Mouse (Mus musculus) 3T3-L1 (cell line): ENCODE results near the gene Apol7e.
A peak's percentile ranks its signal among the peaks of the same experiment; 100 is the strongest.
"Not testable (repeated sequence)": the region's sequence is repeated elsewhere in the genome, so short reads cannot be mapped to it uniquely, and the experiment has no call there.

ENCODE experiments used
- DNase-seq: peaks from one replicate; pipeline ENCODE4 v3.0.0-alpha.2; 2015; ENCODE audit warnings: low read depth, low spot score

The Apol7e gene

GRCm38 (mm10) chr15:77740511-77741297 lies 42.0 kb downstream of the Apol7e start:
- DNase-seq: no peak

DNA sequence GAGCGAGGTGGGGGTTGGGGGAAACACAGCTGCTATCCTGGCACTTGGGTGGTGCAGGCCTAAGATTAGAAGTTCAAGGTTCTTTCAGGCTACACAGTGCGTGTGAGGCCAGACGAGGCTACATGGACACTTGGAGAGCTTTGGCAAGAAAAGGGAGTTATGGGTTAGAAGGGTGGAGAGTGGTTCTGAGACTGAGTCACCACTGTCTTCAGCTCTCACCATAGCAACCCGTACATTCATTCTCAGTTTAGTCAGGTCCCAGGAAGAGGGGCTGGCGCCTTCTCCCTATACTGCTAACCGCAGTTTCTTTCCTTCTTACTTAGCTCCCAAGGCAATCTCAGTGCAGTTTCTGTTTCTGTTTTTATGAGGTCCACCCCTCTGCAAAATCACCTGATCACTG lies 42.9 kb downstream of the Apol7e start:
- DNase-seq: not testable (repeated sequence)

GRCm38 (mm10) chr15:77744632-77745031 lies 46.0 kb downstream of the Apol7e start:
- DNase-seq: no peak

GRCm38 (mm10) chr15:77745081-77745480 lies 46.4 kb downstream of the Apol7e start:
- no peak for DNase-seq

GRCm38 (mm10) chr15:77746326-77746725 lies 47.7 kb downstream of the Apol7e start:
- DNase-seq: no peak

DNA sequence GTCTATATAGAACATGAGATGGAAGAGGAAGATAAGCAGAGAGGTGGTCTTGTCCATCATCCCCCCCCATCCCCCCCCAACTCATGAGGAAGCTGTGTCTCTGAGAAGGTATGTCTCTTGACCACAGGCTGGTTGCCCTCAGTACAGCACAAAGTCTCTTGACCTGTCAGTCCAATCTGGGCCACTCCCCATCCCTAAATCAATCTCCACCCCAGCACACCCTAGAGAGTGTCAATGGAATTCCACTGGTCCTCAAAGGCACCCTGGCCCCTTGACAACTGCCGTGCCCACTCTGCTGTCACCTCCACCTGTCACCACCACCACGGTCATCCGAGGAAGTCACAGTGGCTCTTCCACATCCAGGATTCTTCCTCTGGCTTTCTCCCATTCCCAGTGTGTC lies 49.8 kb downstream of the Apol7e start:
- no peak for DNase-seq

DNA sequence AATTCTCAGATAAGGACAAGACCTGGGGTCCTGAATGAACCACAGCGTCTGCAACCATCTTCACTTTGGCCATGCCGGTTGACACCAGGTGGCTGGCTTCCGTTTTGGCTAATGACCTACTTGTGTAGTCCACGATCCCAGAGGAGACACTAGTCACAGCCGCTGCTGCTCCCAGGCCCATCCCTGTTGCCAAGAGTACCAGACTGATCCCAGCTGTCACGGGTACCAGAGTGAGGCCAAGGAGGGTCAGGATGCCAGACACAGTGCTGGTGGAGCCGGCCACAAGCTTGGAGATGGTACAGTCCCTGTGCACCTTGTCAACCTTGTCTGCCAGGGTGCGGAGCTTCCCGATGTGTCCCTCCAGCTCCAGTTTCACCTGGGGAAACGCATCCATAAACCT lies 51.1 kb downstream of the Apol7e start:
- no peak for DNase-seq

DNA sequence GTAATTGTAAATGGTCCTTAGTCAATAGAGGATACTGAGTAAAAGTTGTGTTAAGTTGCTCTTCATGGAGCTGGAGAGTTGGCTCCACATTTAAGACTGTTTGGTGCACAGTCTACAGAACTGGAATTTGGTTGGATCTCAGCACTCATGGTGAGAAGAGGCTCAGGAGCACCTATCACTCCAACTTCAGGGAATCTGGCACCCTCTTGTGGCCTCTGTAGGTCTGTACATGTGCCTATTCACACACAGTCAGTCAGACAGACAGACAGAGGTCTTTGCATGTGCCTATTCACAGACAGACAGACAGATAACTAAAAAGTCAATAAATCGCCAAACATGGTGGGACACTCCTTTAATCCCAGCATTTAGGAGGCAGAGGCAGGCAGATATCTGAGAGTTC lies 51.8 kb downstream of the Apol7e start:
- peak; percentile 81 for DNase-seq

DNA sequence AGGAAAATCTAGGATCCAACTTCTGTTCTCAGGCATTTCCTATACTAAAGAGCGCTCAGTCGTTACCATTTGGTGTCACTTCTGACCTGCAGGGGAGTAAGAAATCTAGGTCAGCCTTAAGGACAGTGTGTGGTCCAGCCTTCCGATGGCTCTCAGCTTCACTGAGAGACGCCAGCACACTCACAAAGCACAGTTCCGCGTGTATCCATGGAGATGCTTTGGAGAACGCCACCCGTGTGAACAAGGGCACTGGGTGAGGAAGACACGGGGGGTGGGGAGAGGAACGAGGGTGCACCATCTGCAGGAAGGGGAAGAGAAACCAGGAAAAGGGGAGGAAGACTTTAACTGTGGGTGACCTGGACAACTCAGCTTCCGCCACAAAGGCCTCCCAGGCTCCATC lies 53.8 kb downstream of the Apol7e start:
- no peak for DNase-seq

DNA sequence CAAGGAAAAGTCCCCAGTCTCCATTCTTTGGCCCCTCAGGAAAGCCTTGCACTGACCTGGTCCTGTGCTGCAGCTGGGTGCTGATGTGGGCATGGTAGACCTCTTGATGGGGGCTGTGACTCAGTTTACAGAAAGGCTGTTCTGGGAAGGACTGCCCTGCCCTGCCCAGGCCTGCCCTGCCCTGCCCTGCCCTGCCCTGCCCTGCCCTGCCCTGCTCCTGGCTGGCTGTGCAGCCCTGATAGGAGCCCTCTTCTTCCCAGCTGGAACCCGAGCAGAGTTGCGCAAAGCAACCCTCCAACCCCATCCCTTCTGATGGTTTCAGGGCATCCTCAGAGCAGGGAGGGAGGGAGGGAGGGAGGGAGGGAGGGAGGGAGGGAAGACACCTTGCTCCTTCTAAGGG lies 56.5 kb downstream of the Apol7e start:
- DNase-seq: no peak

DNA sequence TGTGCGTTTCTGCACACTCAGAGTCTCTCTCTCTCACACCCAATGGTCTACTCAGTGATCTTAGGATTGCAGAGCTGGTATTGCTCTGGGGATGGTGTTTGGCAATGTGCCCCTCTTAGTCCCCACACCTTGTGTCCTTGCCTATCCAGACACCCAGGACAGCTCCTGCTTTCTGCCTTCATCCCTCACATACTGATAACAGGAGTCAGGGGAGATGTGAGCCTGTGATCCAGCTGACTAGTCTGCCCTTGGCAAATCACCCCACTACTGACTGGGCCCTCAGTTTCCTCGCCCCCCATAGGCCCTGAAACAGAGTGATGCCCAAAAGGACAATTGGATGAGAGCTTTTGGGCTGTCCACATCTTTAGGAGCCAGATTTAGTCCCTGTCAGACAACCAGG lies 57.4 kb downstream of the Apol7e start:
- DNase-seq: no peak

GRCm38 (mm10) chr15:77756848-77757247 lies 58.2 kb downstream of the Apol7e start, which contains the start of gene Apol8:
TSS of gene Apol8 (minus strand) at chr15:77757003.
- DNase-seq: peak; percentile 71

GRCm38 (mm10) chr15:77757586-77758226 lies 59.0 kb downstream of the Apol7e start:
- DNase-seq: peak; percentile 34

DNA sequence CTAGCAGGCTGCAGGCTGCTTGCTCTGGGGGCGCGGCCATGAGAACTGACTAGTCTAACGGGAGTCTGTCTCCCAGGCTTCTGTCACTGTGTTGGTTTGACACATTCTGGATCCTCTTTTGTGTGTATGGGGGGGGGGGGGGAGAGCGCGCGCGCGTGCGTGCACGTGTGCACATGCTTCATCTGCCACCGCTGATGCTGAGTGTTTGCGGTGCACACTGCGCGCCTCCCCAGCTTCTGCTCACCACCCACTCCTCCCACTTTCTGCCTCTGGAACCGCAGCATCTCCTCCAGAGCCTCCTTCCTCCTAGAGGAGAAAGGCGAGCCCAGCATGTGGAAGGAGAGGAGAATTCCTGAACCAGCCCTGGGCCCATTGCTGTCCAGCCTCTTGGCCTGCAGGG lies 61.4 kb downstream of the Apol7e start:
- no peak for DNase-seq

DNA sequence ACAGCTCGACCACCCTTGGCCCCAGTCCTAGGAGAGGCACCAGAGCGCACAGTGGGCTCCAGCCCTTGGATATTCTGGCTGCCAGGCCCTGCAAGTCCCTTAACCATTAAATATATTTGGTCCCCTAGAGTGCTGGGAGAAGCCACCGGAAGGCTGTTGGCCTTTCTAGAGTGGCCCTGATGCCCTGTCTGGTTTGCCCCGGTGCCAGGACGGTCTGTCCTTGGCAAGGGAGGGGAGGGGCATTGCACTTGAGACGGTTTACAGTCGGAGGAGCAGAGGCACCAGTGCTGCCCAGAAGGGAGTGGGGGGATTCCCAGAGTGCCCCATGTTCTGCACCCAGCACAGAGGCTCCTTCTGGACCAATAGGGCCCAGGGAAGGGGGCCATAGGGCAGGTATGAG lies 62.4 kb downstream of the Apol7e start:
- no peak for DNase-seq

DNA sequence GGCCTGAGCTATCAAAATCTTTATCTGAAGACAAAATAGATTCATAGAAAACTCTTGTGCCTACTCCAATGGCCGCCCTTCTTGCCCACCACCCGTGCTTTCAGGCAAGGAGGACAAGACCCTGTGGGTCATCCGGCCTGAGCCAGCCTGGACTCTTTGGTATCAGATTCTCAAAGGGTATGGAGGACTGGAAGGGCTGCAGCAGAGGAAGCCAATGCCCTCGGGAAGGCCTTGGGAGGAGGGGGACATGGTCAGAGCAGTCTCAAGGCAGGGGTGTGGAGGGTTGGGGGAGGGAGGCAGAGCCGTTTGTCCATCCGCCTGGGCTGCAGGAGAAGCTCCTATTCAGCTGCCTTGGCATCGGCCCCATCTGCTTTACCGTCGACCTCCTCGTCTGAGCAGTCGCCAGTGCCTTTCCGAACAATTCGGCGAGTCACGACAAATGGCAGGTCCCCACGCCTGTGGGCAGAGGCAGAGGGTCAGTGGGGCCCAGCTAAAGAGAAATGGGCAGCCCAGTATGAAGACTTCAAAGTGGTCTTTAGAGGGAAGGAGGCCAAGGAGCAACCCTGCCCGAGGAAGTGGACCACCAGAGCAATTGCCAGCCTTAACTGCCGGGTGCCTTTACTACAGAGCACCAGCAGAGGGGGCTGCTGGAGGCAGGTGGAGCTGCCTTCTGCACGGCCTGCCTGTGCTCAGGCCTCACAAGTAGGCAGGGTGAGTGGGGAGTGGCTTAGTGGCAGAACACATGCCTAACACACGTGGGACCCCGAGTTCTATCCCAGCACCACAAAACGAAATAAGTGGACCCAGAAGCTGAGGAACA lies 63.1 kb downstream of the Apol7e start:
- peak; percentile 52 for DNase-seq

DNA sequence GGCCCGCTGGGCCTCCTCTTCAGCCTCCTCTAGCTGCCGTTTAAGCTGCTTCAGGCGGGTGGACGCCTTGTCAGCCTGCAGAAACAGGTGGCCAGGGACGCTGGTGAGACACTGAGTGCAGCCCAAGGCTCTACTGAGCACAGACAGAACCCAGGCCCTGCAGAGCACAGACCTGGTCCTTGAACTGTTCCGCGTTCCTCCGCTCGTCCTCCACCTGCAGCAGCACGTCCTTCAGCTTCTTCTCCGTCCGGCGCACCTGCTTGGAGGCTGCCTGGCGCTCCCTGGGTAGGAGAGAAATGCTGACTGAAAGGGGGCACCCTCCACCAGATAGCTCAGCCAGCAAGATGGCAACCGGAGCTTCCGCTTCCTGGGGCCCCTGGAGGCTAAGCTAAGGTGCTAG lies 64.4 kb downstream of the Apol7e start:
- DNase-seq: no peak

DNA sequence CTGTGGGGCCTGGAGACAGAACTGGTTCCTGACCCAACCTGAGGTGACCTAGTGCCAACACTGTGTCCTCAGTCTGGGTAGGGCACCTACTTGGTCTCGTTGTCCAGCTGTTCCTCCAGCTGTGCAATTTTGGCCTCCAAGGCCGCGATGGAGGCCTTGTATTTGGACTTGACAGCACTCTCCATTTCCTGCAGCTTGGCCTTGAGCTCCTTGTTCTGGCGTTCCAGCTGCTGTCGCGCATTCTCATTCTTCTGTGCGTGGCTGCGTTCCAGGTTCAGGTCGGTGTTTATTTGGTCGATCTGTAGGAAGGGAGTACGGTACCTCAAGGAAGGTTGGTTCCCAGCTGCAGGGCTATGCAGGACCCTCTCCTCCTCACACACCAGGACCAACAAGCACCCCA lies 65.0 kb downstream of the Apol7e start:
- no peak for DNase-seq

GRCm38 (mm10) chr15:77764391-77765006 lies 65.8 kb downstream of the Apol7e start:
- no peak for DNase-seq

GRCm38 (mm10) chr15:77765484-77766093 lies 66.9 kb downstream of the Apol7e start:
- no peak for DNase-seq

GRCm38 (mm10) chr15:77766981-77767380 lies 68.3 kb downstream of the Apol7e start:
- no peak for DNase-seq
